Mouse (Mus musculus) cerebellum, adult 9-10 months (tissue): ENCODE measurements at regions not wholly inside any gene's neighbourhood (a gene's known extent, or its start where the extent isn't known, plus 50 kb on each side); places are given as distances from the start of the nearest gene placed in this dataset.
A peak's percentile ranks its signal among the peaks of the same experiment; 100 is the strongest.

Experiments
- DNase-seq: peaks from one replicate; pipeline ENCODE4 v3.0.0; 2022

GRCm38 (mm10) chr12:27593436-27593835, 251.1 kb upstream of the Sox11 start:
- DNase-seq = no peak

GRCm38 (mm10) chr12:27576109-27576700, 233.8 kb upstream of the Sox11 start:
- no peak for DNase-seq

- DNase-seq = no peak
Measured at GRCm38 (mm10) chr12:27575629-27576028, 233.3 kb upstream of the Sox11 start.

- DNase-seq = no peak
Measured at GRCm38 (mm10) chr12:27567250-27567649, 224.9 kb upstream of the Sox11 start.

GRCm38 (mm10) chr12:27565965-27566507, 223.7 kb upstream of the Sox11 start:
- no peak for DNase-seq

- no peak for DNase-seq
Measured at GRCm38 (mm10) chr12:27564641-27565306, 222.4 kb upstream of the Sox11 start.

GRCm38 (mm10) chr12:27563900-27564299, 221.5 kb upstream of the Sox11 start:
- DNase-seq = no peak

- DNase-seq = no peak
Measured at GRCm38 (mm10) chr12:27552809-27553208, 210.4 kb upstream of the Sox11 start.

GRCm38 (mm10) chr12:27538210-27538609, 195.8 kb upstream of the Sox11 start:
- DNase-seq = no peak

- DNase-seq = peak; percentile 5
Measured at GRCm38 (mm10) chr12:27537507-27537906, 195.1 kb upstream of the Sox11 start.

GRCm38 (mm10) chr12:27537017-27537416, 194.6 kb upstream of the Sox11 start:
- DNase-seq = no peak

GRCm38 (mm10) chr12:27525604-27526003, 183.2 kb upstream of the Sox11 start:
- DNase-seq = no peak

- no peak for DNase-seq
Measured at GRCm38 (mm10) chr12:27513253-27513652, 170.9 kb upstream of the Sox11 start.

GRCm38 (mm10) chr12:27508226-27508560, 165.8 kb upstream of the Sox11 start:
- no peak for DNase-seq

- DNase-seq = no peak
Measured at GRCm38 (mm10) chr12:27507523-27508225, 165.3 kb upstream of the Sox11 start.

- DNase-seq = no peak
Measured at GRCm38 (mm10) chr12:27502716-27503486, 160.5 kb upstream of the Sox11 start.

- DNase-seq = no peak
Measured at GRCm38 (mm10) chr12:27500516-27500915, 158.1 kb upstream of the Sox11 start.

GRCm38 (mm10) chr12:27499276-27499675, 156.9 kb upstream of the Sox11 start:
- no peak for DNase-seq

GRCm38 (mm10) chr12:27496826-27497557, 154.6 kb upstream of the Sox11 start:
- DNase-seq = no peak

- no peak for DNase-seq
Measured at GRCm38 (mm10) chr12:27492270-27492669, 149.9 kb upstream of the Sox11 start.

GRCm38 (mm10) chr12:27481230-27481629, 138.9 kb upstream of the Sox11 start:
- DNase-seq = no peak

- DNase-seq = no peak
Measured at GRCm38 (mm10) chr12:27479601-27480001, 137.2 kb upstream of the Sox11 start.

GRCm38 (mm10) chr12:27474631-27475030, 132.3 kb upstream of the Sox11 start:
- no peak for DNase-seq
